Mouse (Mus musculus) lung, postnatal 0 days (tissue): ENCODE measurements at regions not wholly inside any gene's neighbourhood (a gene's known extent, or its start where the extent isn't known, plus 50 kb on each side); places are given as distances from the start of the nearest gene placed in this dataset.

Experiments
- CTCF ChIP-seq: IDR thresholded peaks from 2 replicates; pipeline ENCODE4 v1.5.1; 2016; ENCODE audit warnings: antibody characterized with exemption, mild to moderate bottlenecking
- EP300 ChIP-seq: IDR thresholded peaks from 2 replicates; pipeline ENCODE4 v1.6.1; 2016; ENCODE audit warnings: antibody characterized with exemption, mild to moderate bottlenecking, control low read depth

DNA sequence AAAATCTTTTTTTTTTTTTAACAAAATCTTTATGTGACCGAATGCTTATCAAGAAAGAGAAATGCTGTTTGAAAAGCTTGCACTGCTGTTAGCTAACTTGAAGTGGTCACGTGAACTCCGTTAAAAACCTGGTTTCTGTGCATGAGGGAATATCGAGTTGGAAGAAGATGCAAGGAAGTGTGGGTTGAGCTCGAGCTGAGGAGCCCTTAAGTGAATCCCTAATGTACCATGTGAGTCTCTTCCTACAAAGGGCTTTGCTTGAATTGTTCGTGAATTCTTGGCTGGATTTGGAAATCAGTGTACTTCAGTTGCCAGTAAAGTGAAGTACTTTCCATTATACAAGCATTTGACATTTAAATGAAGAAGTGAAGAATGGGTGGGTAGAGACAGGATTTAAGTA, 129.7 kb downstream of the Nup35 start:
- TF ChIP-seq CTCF: no peak
- TF ChIP-seq EP300: no peak
